Mouse (Mus musculus) liver, adult 2 months (tissue): ENCODE measurements at regions not wholly inside any gene's neighbourhood (a gene's known extent, or its start where the extent isn't known, plus 50 kb on each side); places are given as distances from the start of the nearest gene placed in this dataset.

Source experiments
- CTCF ChIP-seq: fragments of 200-500 bp; IDR thresholded peaks from 2 replicates; pipeline ENCODE4 v1.5.1; 2011; ENCODE audit warnings: low read depth, low read length, control low read depth
- POLR2A ChIP-seq: fragments of 200-500 bp; IDR thresholded peaks from 2 replicates; pipeline ENCODE4 v1.6.1; 2011; ENCODE audit warnings: low read length, control low read depth; ENCODE audit not compliant: insufficient read depth; ENCODE audit errors: extremely low read depth

DNA sequence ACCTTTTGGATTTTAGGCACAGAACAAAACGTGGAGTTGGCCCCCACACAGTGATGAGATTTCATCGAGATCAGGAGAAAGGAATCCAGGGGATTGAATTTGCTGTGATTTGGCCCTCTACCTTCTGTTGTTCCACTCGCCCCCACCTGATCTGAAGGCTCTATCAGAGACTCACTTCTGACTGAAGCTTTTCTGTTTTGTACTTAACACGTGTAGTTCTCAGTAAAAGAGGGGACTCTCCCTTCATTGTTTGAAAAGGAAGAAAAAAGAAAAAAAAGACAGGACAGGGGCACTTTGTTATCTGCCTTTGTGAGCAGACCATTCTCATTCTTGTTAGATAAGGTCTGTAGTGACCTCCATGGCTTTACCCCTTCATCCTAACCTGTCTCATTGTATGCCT, 353.2 kb upstream of the Prickle1 start:
- no peak for TF ChIP-seq POLR2A
- TF ChIP-seq CTCF = no peak
